Mouse (Mus musculus) small intestine, adult 10 weeks (tissue): ENCODE data around the gene Ulbp1. TPM values are rescaled to one million over a fixed set of nuclear protein-coding genes. Genes with fewer than 3 reads are reported as not detected.

ENCODE experiments used
- polyA plus RNA-seq: library from polyadenylated mRNA; stranded (reverse); fragments of 350-450 nt; fragmentation: Illumina TruSeq; extraction: RNeasy Lipid Tissue Mini Kit (QIAGEN cat#74804); gene quantifications from one replicate; pipeline ENCODE4 v1.2.3, GENCODE M21; 2014; ENCODE audit warnings: low replicate concordance

The Ulbp1 gene
- 4.0 TPM for polyA plus RNA-seq

DNA sequence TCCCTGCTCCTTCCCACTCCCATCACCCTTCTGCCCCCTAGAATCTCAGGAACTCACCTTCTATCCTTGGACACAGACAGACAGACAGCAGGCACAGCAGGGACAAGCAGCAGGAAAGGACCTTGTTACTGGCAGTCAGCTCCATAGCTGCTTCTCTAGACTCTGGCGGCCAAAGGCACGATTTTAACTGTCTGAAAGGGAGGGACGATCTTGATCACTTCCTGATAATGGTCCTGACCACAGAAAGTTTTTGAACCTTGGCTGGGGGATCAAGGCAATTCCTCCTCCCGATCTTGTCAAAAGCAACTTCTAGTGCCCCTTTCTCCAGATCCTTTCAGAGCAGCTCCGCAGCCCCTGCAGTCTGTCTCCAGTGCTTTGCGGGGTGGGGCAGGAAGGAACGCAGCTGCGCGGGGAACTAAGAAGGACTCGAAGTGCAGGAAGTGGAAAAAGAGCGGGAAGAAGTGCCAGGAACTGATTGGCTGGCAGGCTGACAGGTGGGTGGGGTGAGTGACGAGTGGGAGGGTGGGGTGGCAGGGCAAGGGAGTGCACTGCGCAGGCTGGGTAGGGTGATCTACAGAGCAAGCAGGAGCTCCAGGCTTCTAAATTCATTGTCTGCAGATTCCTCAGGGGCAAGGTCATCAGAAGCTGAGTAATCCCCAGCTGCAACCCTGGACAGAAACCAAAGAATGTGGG, at the start of gene Ulbp1:
Gene Ulbp1 (minus strand): TSS at position 442 of the 693 bp plus-strand sequence.

Other genes with a start within 250 kb of the Ulbp1 start
- gene Lrp11, start 116.2 kb upstream of the Ulbp1 start, polyA plus RNA-seq: 2.8 TPM
- gene Nup43, start 193.9 kb upstream of the Ulbp1 start, polyA plus RNA-seq: 7.0 TPM
- gene Pcmt1, start 207.5 kb upstream of the Ulbp1 start, polyA plus RNA-seq: 52.7 TPM
- gene Lats1, start 207.6 kb upstream of the Ulbp1 start, polyA plus RNA-seq: 60.7 TPM